8 mouse cellular contexts compared by ENCODE assay signal in the genomic region with DNA sequence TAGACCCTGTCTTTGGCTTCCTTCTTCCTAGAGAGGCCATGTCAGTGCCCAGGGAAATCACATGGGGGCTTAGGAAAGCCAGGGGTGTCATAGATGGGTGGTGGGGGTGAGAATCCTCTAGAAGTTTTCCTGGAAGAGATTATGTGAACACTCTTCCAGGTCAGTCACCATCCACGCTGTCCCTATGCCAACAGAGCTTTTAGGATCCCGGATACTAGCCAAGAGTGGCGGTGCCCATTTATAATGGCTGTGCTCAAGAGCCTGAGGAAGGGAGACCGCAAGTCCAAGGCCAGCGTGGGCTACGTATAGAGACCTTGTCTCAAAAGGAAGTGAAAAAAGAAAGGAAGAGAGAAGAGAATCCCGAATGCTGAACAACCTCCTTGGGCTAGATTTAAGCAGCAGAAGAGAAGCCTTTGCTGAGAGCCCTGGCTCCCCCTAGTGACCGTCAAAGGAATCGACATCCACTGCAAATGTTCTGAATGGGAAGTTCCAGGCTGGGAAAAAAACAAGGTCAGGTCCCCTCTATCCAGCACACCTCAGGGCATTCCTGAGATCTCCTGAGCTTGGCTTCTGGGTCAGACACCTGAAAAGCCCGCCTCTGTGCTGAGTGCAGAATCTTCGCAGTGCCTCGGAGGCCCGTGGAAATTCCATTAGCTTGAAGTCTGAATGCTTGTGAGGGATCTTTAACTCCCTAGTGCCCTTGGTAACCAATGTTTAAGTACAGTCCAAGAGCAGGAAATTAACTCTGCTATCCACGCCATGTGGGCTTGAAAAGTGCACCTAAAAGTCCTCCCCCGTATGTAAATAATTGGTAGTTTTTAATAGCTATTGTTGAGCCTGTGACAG. TPM values are rescaled to one million over a fixed set of nuclear protein-coding genes. Genes with fewer than 3 reads are reported as not detected.
DNase-seq lines count a peak whose midpoint lies in the region; ATAC-seq lines count a peak whose summit lies in the region.

No protein-coding gene starts in this region.

- no peak overlapping the region for H3K27ac ChIP-seq in heart, embryonic 11.5 days (ENCODE audit: low read depth, low read length)
- H3K27ac ChIP-seq in limb, embryonic 10.5 days, result no peak overlapping the region
- no peak overlapping the region for H3K27ac ChIP-seq in midbrain, embryonic 16.5 days (ENCODE audit: low read length)

- peak; percentile 47 to 80 for DNase-seq in heart, adult 18-20 months
- DNase-seq in cerebellum, adult 9-11 months, result peak; percentile 40
- peak; percentile 67 to 76 for DNase-seq in frontal cortex, postnatal 25 days (ENCODE audit: low spot score in 2 of 2)
- DNase-seq in kidney, adult 11 months, result peak; percentile 24
- DNase-seq in limb, embryonic 10.5 days (ENCODE audit: low spot score), result peak; percentile 72
- DNase-seq in spleen, postnatal 36 days (ENCODE audit: low spot score in 2 of 2), result peak; percentile 35 to 45

- no peak for ATAC-seq in heart, embryonic 11.5 days (replicated peaks; ENCODE audit: insufficient number of reproducible peaks, low FRiP score, low TSS enrichment)
- peak; percentile 58 for ATAC-seq in midbrain, embryonic 16.5 days

- no peaks in the 10 kb centered on the region for H3K36me3 ChIP-seq in heart, embryonic 11.5 days (ENCODE audit: control insufficient read depth, insufficient read depth, low read length)
- no peaks in the 10 kb centered on the region for H3K36me3 ChIP-seq in limb, embryonic 10.5 days
- no peaks in the 10 kb centered on the region for H3K36me3 ChIP-seq in midbrain, embryonic 16.5 days (ENCODE audit: control insufficient read depth, insufficient read depth, low read length)

- no peak overlapping the region for H3K4me2 ChIP-seq in heart, embryonic 11.5 days
- H3K4me2 ChIP-seq in midbrain, embryonic 16.5 days (ENCODE audit: low read length), result peak overlapping the region; percentile 3; the same call in 1 of the 2 replicates

- WGBS in heart, embryonic 11.5 days (ENCODE audit: insufficient replicate concordance), result 28% methylated on average over 15 of the region's 15 CpGs
- WGBS in limb, embryonic 10.5 days, result 34% methylated on average over 15 of the region's 15 CpGs
- 27% methylated on average over 15 of the region's 15 CpGs for WGBS in midbrain, embryonic 16.5 days

- no peak overlapping the region for H3K9ac ChIP-seq in heart, embryonic 11.5 days (ENCODE audit: low read depth, low read length)
- no peak overlapping the region for H3K9ac ChIP-seq in midbrain, embryonic 16.5 days (ENCODE audit: low read depth, low read length)

- no peak overlapping the region for H3K4me3 ChIP-seq in heart, embryonic 11.5 days (ENCODE audit: low read depth, low read length)
- H3K4me3 ChIP-seq in limb, embryonic 10.5 days, result no peak overlapping the region
- H3K4me3 ChIP-seq in midbrain, embryonic 16.5 days (ENCODE audit: low read depth, low read length), result no peak overlapping the region

- no peaks in the 10 kb centered on the region for H3K4me1 ChIP-seq in heart, embryonic 11.5 days (ENCODE audit: control insufficient read depth, insufficient read depth, low read length)
- peaks cover 8% of the 10 kb centered on the region; the same call in 1 of the 2 replicates for H3K4me1 ChIP-seq in limb, embryonic 10.5 days
- H3K4me1 ChIP-seq in midbrain, embryonic 16.5 days (ENCODE audit: control insufficient read depth, insufficient read depth, low read length), result no peaks in the 10 kb centered on the region; the same call in 1 of the 2 replicates

- no peaks in the 10 kb centered on the region for H3K27me3 ChIP-seq in heart, embryonic 11.5 days (ENCODE audit: control insufficient read depth, insufficient read depth, low read length)
- H3K27me3 ChIP-seq in limb, embryonic 10.5 days (ENCODE audit: low read depth, poor library complexity, severe bottlenecking), result no peaks in the 10 kb centered on the region
- H3K27me3 ChIP-seq in midbrain, embryonic 16.5 days (ENCODE audit: control insufficient read depth, insufficient read depth, low read depth, low read length), result no peaks in the 10 kb centered on the region; the same call in 1 of the 2 replicates

- H3K9me3 ChIP-seq in heart, embryonic 11.5 days (replicated peaks; ENCODE audit: control insufficient read depth, low read length), result no peaks in the 10 kb centered on the region
- H3K9me3 ChIP-seq in limb, embryonic 10.5 days (replicated peaks), result no peaks in the 10 kb centered on the region
- H3K9me3 ChIP-seq in midbrain, embryonic 16.5 days (replicated peaks; ENCODE audit: control insufficient read depth, low read length, poor library complexity, severe bottlenecking), result no peaks in the 10 kb centered on the region

RNA-seq across cellular contexts. Expression of gene Cdh5, which starts 50.5 kb away (rescaled TPM):
- total RNA-seq in heart, adult 18-20 months (2021), result 100 to 1,000 TPM in 1 of 2 experiments, 10 to 100 TPM in 1; 97.6 to 104 TPM
- 42.6 and 46.0 TPM in 2 replicates for polyA plus RNA-seq in heart, embryonic 11.5 days (2014; fragmentation: Nextera tagmentation; extraction: Ambion mirVana)
- 17.5 and 19.8 TPM in 2 replicates for polyA plus RNA-seq in limb, embryonic 10.5 days (2016; fragmentation: Nextera tagmentation; extraction: Ambion mirVana)
- 9.5 and 11.4 TPM in 2 replicates for polyA plus RNA-seq in midbrain, embryonic 16.5 days (2015; fragmentation: Nextera tagmentation; extraction: Ambion mirVana)
